Mouse (Mus musculus): Measurements from ENCODE around the gene Gm10073. TPM values are rescaled to one million over a fixed set of nuclear protein-coding genes. Genes with fewer than 3 reads are reported as not detected.

The Gm10073 gene
- total RNA-seq, 1 experiment from 2014 or later: 113 TPM

GRCm38 (mm10) chr8:106550906-106551305 is 22.4 kb downstream of the Gm10073 start:
- no peak for DNase-seq

GRCm38 (mm10) chr8:106548366-106548936 is 24.8 kb downstream of the Gm10073 start:
- no peak for DNase-seq

- DNase-seq: no peak
Measured at GRCm38 (mm10) chr8:106546746-106547145, 26.5 kb downstream of the Gm10073 start.

- no peak for DNase-seq
Measured at GRCm38 (mm10) chr8:106545149-106545548, 28.1 kb downstream of the Gm10073 start.

GRCm38 (mm10) chr8:106543043-106543442 is 30.2 kb downstream of the Gm10073 start:
- no peak for DNase-seq

- no peak for DNase-seq
Measured at GRCm38 (mm10) chr8:106541002-106541401, 32.3 kb downstream of the Gm10073 start.

GRCm38 (mm10) chr8:106539193-106539592 is 34.1 kb downstream of the Gm10073 start:
- DNase-seq: no peak

- DNase-seq: no peak
Measured at GRCm38 (mm10) chr8:106535448-106535847, 37.8 kb downstream of the Gm10073 start.

GRCm38 (mm10) chr8:106534449-106534848 is 38.8 kb downstream of the Gm10073 start:
- peak; percentile 38 for DNase-seq

GRCm38 (mm10) chr8:106533709-106534108 is 39.6 kb downstream of the Gm10073 start:
- no peak for DNase-seq

GRCm38 (mm10) chr8:106530566-106530965 is 42.7 kb downstream of the Gm10073 start:
- DNase-seq: no peak

GRCm38 (mm10) chr8:106529885-106530482 is 43.3 kb downstream of the Gm10073 start:
- no peak for DNase-seq

GRCm38 (mm10) chr8:106528596-106529249 is 44.5 kb downstream of the Gm10073 start:
- no peak for DNase-seq

- DNase-seq: peak; percentile 13
Measured at GRCm38 (mm10) chr8:106527241-106528036, 45.8 kb downstream of the Gm10073 start.

GRCm38 (mm10) chr8:106526725-106527124 is 46.5 kb downstream of the Gm10073 start:
- DNase-seq: no peak

Other genes with a start within 250 kb of the Gm10073 start
- gene Smpd3, start 235.5 kb downstream of the Gm10073 start, total RNA-seq (2021): 6.6 and 8.0 TPM in 2 replicates
- 5.6 and 8.3 TPM in 2 replicates for gene Zfp90, start 158.1 kb downstream of the Gm10073 start, total RNA-seq (2021)
- not detected in 2 replicates for gene 6030452D12Rik, start 72.9 kb downstream of the Gm10073 start, total RNA-seq (2021)
- gene Cdh3, start 62.6 kb downstream of the Gm10073 start, total RNA-seq (2021): 0.27 and 0.52 TPM in 2 replicates
- 0.06 and 0.48 TPM in 2 replicates for gene Cdh1, start 29.9 kb upstream of the Gm10073 start, total RNA-seq (2021)
- 10.8 and 13.7 TPM in 2 replicates for gene Tango6, start 109.6 kb upstream of the Gm10073 start, total RNA-seq (2021)

Data from adrenal gland, postnatal 25 days (tissue).